Mouse (Mus musculus) heart, adult 2 months (tissue): ENCODE measurements at regions not wholly inside any gene's neighbourhood (a gene's known extent, or its start where the extent isn't known, plus 50 kb on each side); places are given as distances from the start of the nearest gene placed in this dataset.

ENCODE experiments used
- CTCF ChIP-seq: fragments of 200-600 bp; IDR thresholded peaks from 2 replicates; pipeline ENCODE4 v1.8.1; 2022; ENCODE audit warnings: antibody characterized with exemption, mild to moderate bottlenecking, moderate library complexity
- EP300 ChIP-seq: fragments of 200-500 bp; IDR thresholded peaks from 2 replicates; pipeline ENCODE4 v1.6.1; 2011; ENCODE audit warnings: low read depth, low read length, control low read depth; ENCODE audit not compliant: insufficient read depth
- POLR2A ChIP-seq: fragments of 200-500 bp; IDR thresholded peaks from 2 replicates; pipeline ENCODE4 v1.6.1; 2011; ENCODE audit warnings: mild to moderate bottlenecking, low read depth, low read length, control low read depth; ENCODE audit not compliant: insufficient read depth

- TF ChIP-seq CTCF (no peak), POLR2A (no peak), EP300 (no peak)
Measured at GRCm38 (mm10) chr11:109046446-109046845, 97.7 kb downstream of the E030025P04Rik start.
